Mouse (Mus musculus) bone marrow, adult 2 months (tissue): ENCODE data around the gene Tmem132a. TPM values are rescaled to one million over a fixed set of nuclear protein-coding genes. Genes with fewer than 3 reads are reported as not detected.

Experiments
- H3K27ac ChIP-seq: fragments of 200-500 bp; 2 replicates; pipeline ENCODE4 v1.5.1; 2012; ENCODE audit warnings: low read depth, mild to moderate bottlenecking, control low read depth, inconsistent platforms, low read length; ENCODE audit not compliant: control insufficient read depth, poor library complexity, insufficient read depth
- H3K4me1 ChIP-seq: fragments of 200-500 bp; 2 replicates; pipeline ENCODE4 v1.6.1; 2011; ENCODE audit warnings: low read length; ENCODE audit not compliant: control insufficient read depth, insufficient read depth
- H3K4me3 ChIP-seq: fragments of 200-500 bp; replicated peaks from 2 replicates; pipeline ENCODE3; 2011; ENCODE audit warnings: mild to moderate bottlenecking, low read depth, low read length, control low read depth; ENCODE audit not compliant: control insufficient read depth
- CTCF ChIP-seq: fragments of 200-500 bp; IDR thresholded peaks from 2 replicates; pipeline ENCODE4 v1.5.1; 2011; ENCODE audit warnings: low read length, control low read depth; ENCODE audit not compliant: control insufficient read depth, insufficient read depth
- POLR2A ChIP-seq: fragments of 200-500 bp; IDR thresholded peaks from 2 replicates; pipeline ENCODE4 v1.6.1; 2011; ENCODE audit warnings: low read depth, mild to moderate bottlenecking, control low read depth, low read length, borderline replicate concordance; ENCODE audit not compliant: control insufficient read depth
- WGBS: fragments of 180-500 bp; shearing (Covaris S2); methylation state at CpG from one replicate; pipeline ENCODE4 v1.1.7; 2018; 5-methylcytosine and 5-hydroxymethylcytosine counted together
- polyA plus RNA-seq: library from polyadenylated mRNA; stranded (reverse); fragments of >200 nt; gene quantifications from 2 replicates; pipeline ENCODE4 v1.2.4, GENCODE M21; 2011; ENCODE audit warnings: low replicate concordance; ENCODE audit not compliant: missing spikeins, insufficient read depth, insufficient read length

Gene Tmem132a
- 1.4 TPM in 1 of 2 replicates, not detected in the other for polyA plus RNA-seq

DNA sequence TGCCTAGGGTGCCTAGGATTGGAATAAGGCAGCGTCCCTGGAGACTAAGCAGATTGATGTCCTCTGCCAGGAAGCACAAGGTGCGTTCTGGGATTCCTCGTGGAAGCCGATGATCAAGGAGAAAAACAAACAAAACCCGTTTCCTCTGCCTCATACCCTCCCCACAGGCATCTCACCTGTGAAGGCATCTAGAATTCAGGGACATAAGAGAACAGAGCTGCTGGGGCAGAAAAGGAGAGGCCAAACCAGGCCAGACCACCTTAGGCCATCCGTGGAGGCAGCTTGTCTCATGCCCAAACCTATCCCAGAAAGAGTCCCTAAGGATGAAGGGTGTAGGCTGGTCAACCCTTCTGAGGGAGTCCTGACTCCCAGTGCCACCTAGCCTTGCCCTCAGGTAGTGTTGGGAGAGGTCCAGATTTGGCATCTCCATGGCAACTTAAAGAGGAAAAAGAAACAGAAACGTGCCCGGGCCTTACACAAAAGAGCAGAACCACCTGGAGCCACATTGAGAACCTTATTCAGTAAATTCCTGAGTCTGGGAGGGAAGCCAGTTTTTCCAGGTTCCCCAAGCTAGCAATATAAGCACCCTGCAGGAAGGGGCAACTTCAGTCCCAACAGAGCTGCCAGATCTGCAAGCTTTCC, at the start of gene Tmem132a:
Gene Tmem132a (minus strand): TSS at position 55 of the 642 bp plus-strand sequence.
- no peak within 1 kb of the TSS for H3K4me3 ChIP-seq
- TF ChIP-seq CTCF = no peak
- TF ChIP-seq POLR2A = no peak
- no peak within 1 kb of the TSS for H3K27ac ChIP-seq
- 24% methylated on average over 8 of the region's 8 CpGs for WGBS
- H3K4me1 ChIP-seq = no peaks in the 10 kb centered on the region; the same call in 1 of the 2 replicates

DNA sequence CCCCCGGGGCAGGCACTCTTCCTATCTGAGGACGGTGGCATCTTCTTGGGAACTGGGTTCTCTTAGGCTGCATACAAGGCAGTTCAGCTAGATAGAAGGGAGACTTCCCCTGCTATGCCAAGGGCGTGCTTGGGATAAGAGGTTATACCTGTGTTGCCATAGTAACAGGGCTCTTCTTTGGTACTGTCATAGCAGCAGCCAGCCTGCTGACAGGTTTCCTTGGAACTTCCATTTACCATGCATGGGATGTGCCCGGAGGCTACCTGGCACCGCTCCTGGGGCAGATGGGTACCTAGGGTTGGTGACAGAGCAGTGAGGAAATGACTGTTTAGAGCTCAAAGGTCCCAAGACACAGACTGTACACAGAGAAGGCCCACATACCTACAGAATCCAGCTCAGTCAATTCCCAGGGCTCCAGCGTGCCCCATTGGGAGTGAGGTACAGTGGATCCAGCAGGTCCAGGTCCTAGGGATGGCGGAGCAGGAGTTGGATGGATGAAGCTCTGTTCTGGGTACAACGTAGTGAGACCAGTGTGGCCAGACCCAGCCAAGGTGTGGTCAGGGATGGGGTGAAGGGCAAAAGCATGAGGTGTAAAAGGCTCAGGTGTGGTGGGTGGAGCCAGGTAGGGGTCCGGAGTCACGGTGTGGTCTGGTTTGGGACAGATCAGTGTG, 48.7 kb upstream of the Tmem132a start:
- no peaks in the 10 kb centered on the region; the same call in 1 of the 2 replicates for H3K4me1 ChIP-seq
- TF ChIP-seq POLR2A (no peak), CTCF (no peak)
- 83% methylated on average over 10 of the region's 10 CpGs for WGBS

DNA sequence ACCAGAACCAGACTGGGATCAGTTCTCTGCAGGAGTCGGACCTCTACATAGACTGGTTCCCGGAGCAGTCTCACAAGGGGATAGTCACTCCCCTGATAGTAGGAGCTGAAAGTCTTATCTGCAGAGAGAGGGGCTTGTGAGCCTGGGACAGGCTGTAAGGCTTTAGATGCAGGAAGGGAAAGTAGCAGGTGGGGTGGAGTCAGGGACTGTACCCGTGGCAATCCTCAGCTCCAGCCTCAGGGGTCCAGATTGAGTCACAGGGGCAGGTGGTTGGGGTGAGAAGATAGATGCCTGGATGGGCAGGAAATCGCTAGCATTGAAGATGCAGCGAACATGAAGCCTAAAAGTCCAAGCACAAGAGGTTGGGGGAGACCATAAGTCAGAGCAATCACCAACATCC, 46.8 kb upstream of the Tmem132a start:
- Histone ChIP-seq H3K4me3 (no peak overlapping the region), H3K27ac (no peak overlapping the region), H3K4me1 (no peaks in the 10 kb centered on the region; the same call in 1 of the 2 replicates)
- TF ChIP-seq POLR2A (no peak), CTCF (no peak)
- WGBS = 65% methylated on average over 5 of the region's 5 CpGs

More for the DNA sequence above, 48.7 kb upstream of the Tmem132a start:
- no peak overlapping the region for H3K4me3 ChIP-seq
- H3K27ac ChIP-seq = no peak overlapping the region

GRCm38 (mm10) chr19:10914870-10915269, 45.1 kb upstream of the Tmem132a start:
- TF ChIP-seq CTCF (no peak), POLR2A (no peak)
- H3K4me3 ChIP-seq = no peak overlapping the region
- H3K4me1 ChIP-seq = no peaks in the 10 kb centered on the region; the same call in 1 of the 2 replicates
- WGBS = 7% methylated on average over 2 of the region's 2 CpGs
- no peak overlapping the region for H3K27ac ChIP-seq

- TF ChIP-seq POLR2A (no peak), CTCF (no peak)
- Histone ChIP-seq H3K4me3 (no peak overlapping the region), H3K27ac (no peak overlapping the region), H3K4me1 (no peaks in the 10 kb centered on the region; the same call in 1 of the 2 replicates)
- 5% methylated on average over 7 of the region's 7 CpGs for WGBS
Observed at GRCm38 (mm10) chr19:10914291-10914690, 44.6 kb upstream of the Tmem132a start.

DNA sequence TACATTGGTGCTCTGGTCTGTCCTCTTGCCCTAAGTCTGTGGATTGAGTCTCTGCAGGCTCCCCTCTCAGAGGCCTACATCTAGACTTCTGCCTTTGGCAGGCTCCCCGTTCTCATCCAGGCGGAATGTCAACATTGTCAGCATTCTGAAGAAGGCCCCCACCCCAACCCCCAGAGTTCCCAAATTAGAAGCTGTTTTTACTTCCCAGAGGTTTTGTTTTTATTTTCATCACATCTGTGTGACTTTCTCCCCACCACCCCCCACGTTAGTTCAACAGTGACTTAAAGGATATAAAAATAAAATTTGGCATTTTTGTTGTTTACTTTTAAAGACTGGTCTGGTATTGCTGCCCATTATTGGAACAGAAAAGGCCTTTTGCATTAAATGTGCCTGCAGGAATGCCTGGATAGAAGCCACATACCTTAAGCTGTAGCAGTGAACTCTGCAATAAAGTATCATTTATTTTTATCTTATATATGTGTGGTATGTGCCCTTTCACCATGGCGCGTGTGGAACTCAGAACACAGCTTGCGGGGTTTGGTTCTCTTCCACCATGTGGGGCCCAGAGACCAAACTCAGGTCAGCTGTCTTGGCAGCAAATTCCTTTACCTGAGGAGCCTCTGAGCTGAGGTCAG, 39.5 kb upstream of the Tmem132a start:
- TF ChIP-seq CTCF = no peak
- TF ChIP-seq POLR2A = no peak
- Histone ChIP-seq H3K4me1 (no peaks in the 10 kb centered on the region), H3K27ac (no peak overlapping the region), H3K4me3 (no peak overlapping the region)
- WGBS = 80% methylated on average over 6 of the region's 6 CpGs

GRCm38 (mm10) chr19:10907891-10908290, 38.2 kb upstream of the Tmem132a start:
- Histone ChIP-seq H3K27ac (no peak overlapping the region), H3K4me1 (no peaks in the 10 kb centered on the region), H3K4me3 (no peak overlapping the region)
- no peak for TF ChIP-seq POLR2A
- peak; percentile 76 for TF ChIP-seq CTCF
- WGBS = 55% methylated on average over 3 of the region's 3 CpGs

GRCm38 (mm10) chr19:10905728-10906000, 35.9 kb upstream of the Tmem132a start:
- Histone ChIP-seq H3K4me1 (no peaks in the 10 kb centered on the region), H3K4me3 (no peak overlapping the region), H3K27ac (no peak overlapping the region; the same call in 1 of the 2 replicates)
- TF ChIP-seq POLR2A = no peak
- TF ChIP-seq CTCF = no peak
- WGBS = 85% methylated on average over 5 of the region's 5 CpGs
